Mouse (Mus musculus): Measurements from ENCODE around the gene LTO1. TPM values are rescaled to one million over a fixed set of nuclear protein-coding genes. Genes with fewer than 3 reads are reported as not detected.
"Not testable (repeated sequence)": the region's sequence is repeated elsewhere in the genome, so short reads cannot be mapped to it uniquely, and the experiment has no call there.

Gene LTO1
- 10 to 100 TPM; 23.7 to 25.8 TPM for total RNA-seq (2021)

- DNase-seq (ENCODE audit: extremely low spot score in 1 of 2, low spot score in 1 of 2): peak; percentile 72 to 85
These were observed at the start of gene LTO1 for GRCm38 (mm10) chr7:144914948-144915750. LTO1 (plus strand) TSS chr7:144915100.

GRCm38 (mm10) chr7:144867161-144867560, 47.7 kb upstream of the LTO1 start:
- DNase-seq (ENCODE audit: extremely low spot score in 1 of 2, low spot score in 1 of 2): no peak

- no peak for DNase-seq (ENCODE audit: extremely low spot score in 1 of 2, low spot score in 1 of 2)
These were observed 47.3 kb upstream of the LTO1 start for GRCm38 (mm10) chr7:144867602-144868001.

- DNase-seq (ENCODE audit: extremely low spot score in 1 of 2, low spot score in 1 of 2): no peak
These were observed 42.5 kb upstream of the LTO1 start for GRCm38 (mm10) chr7:144872420-144872819.

GRCm38 (mm10) chr7:144873160-144873559, 41.7 kb upstream of the LTO1 start:
- no peak for DNase-seq (ENCODE audit: extremely low spot score in 1 of 2, low spot score in 1 of 2)

- DNase-seq (ENCODE audit: extremely low spot score in 1 of 2, low spot score in 1 of 2): no peak
These were observed 40.7 kb upstream of the LTO1 start for GRCm38 (mm10) chr7:144874226-144874625.

GRCm38 (mm10) chr7:144878401-144878800, 36.5 kb upstream of the LTO1 start:
- DNase-seq (ENCODE audit: extremely low spot score in 1 of 2, low spot score in 1 of 2): no peak

- DNase-seq (ENCODE audit: extremely low spot score in 1 of 2, low spot score in 1 of 2): no peak
These were observed 31.8 kb upstream of the LTO1 start for GRCm38 (mm10) chr7:144883106-144883505.

GRCm38 (mm10) chr7:144887672-144888071, 27.2 kb upstream of the LTO1 start:
- DNase-seq (ENCODE audit: extremely low spot score in 1 of 2, low spot score in 1 of 2): no peak

GRCm38 (mm10) chr7:144888564-144889299, 26.2 kb upstream of the LTO1 start:
- DNase-seq (ENCODE audit: extremely low spot score in 1 of 2, low spot score in 1 of 2): no peak

- not testable (repeated sequence) for DNase-seq (ENCODE audit: extremely low spot score in 1 of 2, low spot score in 1 of 2)
These were observed 24.2 kb upstream of the LTO1 start for GRCm38 (mm10) chr7:144890661-144891060.

- DNase-seq (ENCODE audit: extremely low spot score in 1 of 2, low spot score in 1 of 2): no peak
These were observed 23.0 kb upstream of the LTO1 start for GRCm38 (mm10) chr7:144891863-144892262.

GRCm38 (mm10) chr7:144892322-144892721, 22.6 kb upstream of the LTO1 start:
- no peak for DNase-seq (ENCODE audit: extremely low spot score in 1 of 2, low spot score in 1 of 2)

GRCm38 (mm10) chr7:144894191-144894590, 20.7 kb upstream of the LTO1 start:
- peak in 1 of 2 experiments; percentile 60 for DNase-seq (ENCODE audit: extremely low spot score in 1 of 2, low spot score in 1 of 2)

GRCm38 (mm10) chr7:144894706-144895105, 20.2 kb upstream of the LTO1 start:
- no peak for DNase-seq (ENCODE audit: extremely low spot score in 1 of 2, low spot score in 1 of 2)

- peak; percentile 65 to 74 for DNase-seq (ENCODE audit: extremely low spot score in 1 of 2, low spot score in 1 of 2)
These were observed 19.4 kb upstream of the LTO1 start for GRCm38 (mm10) chr7:144895305-144896111.

GRCm38 (mm10) chr7:144896294-144897218, 18.3 kb upstream of the LTO1 start, which contains the start of gene Fgf15:
Fgf15 (plus strand) TSS chr7:144896531.
- no peak for DNase-seq (ENCODE audit: extremely low spot score in 1 of 2, low spot score in 1 of 2)

GRCm38 (mm10) chr7:144898506-144898905, 16.4 kb upstream of the LTO1 start:
- DNase-seq (ENCODE audit: extremely low spot score in 1 of 2, low spot score in 1 of 2): no peak

- DNase-seq (ENCODE audit: extremely low spot score in 1 of 2, low spot score in 1 of 2): not testable (repeated sequence)
These were observed 9.4 kb upstream of the LTO1 start for GRCm38 (mm10) chr7:144905514-144905913.
